Mouse (Mus musculus) activated CD4-positive, CD25-positive, alpha-beta regulatory T cell, adult 4 months (primary cell): ENCODE results near the gene Cox6a1. TPM values are rescaled to one million over a fixed set of nuclear protein-coding genes. Genes with fewer than 3 reads are reported as not detected.

Source experiments
- ATAC-seq: one replicate; pipeline ENCODE4 v1.8.0; 2017
- polyA plus RNA-seq, 2 experiments: library from polyadenylated mRNA; unstranded; fragments of 100-300 nt; shearing (Covaris generic); gene quantifications; one replicate each; pipeline ENCODE4 v1.2.1; 2017

Cox6a1 gene
- polyA plus RNA-seq, 2 experiments from 2014 or later, result 589 to 624 TPM

DNA sequence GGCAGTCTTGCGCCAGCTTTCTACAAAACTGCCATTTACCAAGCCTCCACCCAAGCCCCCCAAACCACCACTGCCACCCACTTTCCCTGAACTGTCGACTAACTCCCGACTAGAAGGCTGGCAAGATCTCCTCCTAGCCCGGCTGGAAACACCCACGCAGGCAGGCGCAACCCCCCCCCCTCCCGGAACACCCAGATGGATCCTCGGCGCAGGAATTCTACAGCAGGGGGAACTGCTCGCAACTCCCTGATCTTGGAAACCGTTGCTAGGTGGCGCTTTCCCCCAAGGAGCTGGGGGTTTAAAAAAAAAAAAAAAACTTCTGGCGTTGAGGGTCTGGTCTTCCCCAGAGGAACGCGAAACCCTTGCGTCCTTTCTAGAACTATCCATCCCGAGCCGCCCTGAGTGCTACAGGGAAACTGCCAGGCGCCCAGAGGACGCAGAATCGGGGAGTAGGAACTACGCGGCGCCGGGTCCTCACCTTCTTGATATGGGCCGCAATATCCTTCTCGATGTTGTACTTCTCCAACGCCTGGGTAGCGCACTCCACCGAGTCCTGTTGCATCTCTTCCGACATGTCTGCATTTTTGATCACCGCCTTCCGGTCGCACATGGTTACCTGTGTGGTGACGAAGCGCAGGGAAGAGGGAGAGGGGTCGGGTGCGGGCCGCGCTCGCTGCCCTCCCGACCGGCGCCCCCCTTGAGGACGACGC lies 48.6 kb downstream of the Cox6a1 start:
- ATAC-seq, result peak; percentile 51

DNA sequence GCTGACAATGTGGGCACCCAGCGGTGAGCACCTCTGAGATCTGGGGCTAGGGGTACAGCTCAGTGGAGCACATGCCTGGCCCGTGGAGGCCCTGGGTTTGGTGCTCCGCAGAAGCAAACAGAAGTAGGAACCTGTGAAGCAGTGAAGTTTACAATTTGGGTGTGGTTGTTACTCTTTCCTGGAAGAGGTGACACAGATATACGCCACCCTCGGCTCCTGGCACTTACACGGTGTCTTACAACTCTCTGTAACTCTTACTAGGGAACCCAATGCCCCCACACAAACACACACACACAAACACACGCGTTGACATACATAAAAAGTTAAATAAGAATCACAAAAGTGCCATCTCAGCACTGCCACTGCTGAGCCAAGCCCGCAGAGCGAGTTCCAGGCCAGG lies 52.4 kb downstream of the Cox6a1 start:
- no peak for ATAC-seq

Other genes with a start within 250 kb of the Cox6a1 start
- gene Acads, start 229.6 kb downstream of the Cox6a1 start, polyA plus RNA-seq, result 10 to 100 TPM; 14.7 to 24.1 TPM
- 10 to 100 TPM; 18.3 to 19.0 TPM for gene Unc119b, start 214.0 kb downstream of the Cox6a1 start, polyA plus RNA-seq
- gene Mlec, start 190.8 kb downstream of the Cox6a1 start, polyA plus RNA-seq, result 10 to 100 TPM; 26.8 to 37.1 TPM
- under 1 TPM in 1 of 2 experiments, not detected in 1; 0.54 TPM for gene Cabp1, start 154.6 kb downstream of the Cox6a1 start, polyA plus RNA-seq
- gene Pop5, start 113.1 kb downstream of the Cox6a1 start, polyA plus RNA-seq, result 100 to 1,000 TPM; 122 to 135 TPM
- 10 to 100 TPM; 30.8 to 33.1 TPM for gene Rnf10, start 76.1 kb downstream of the Cox6a1 start, polyA plus RNA-seq
- gene Coq5, start 69.3 kb downstream of the Cox6a1 start, polyA plus RNA-seq, result 10 to 100 TPM; 27.2 to 34.4 TPM
- gene Dynll1, start 48.0 kb downstream of the Cox6a1 start, polyA plus RNA-seq, result 100 to 1,000 TPM; 459 to 496 TPM
- 10 to 100 TPM; 17.9 to 23.8 TPM for gene Srsf9, start 21.8 kb downstream of the Cox6a1 start, polyA plus RNA-seq
- gene Gatc, start 7.8 kb downstream of the Cox6a1 start, polyA plus RNA-seq, result 10 to 100 TPM; 11.3 to 12.0 TPM
- 10 to 100 TPM; 42.3 to 45.6 TPM for gene Triap1, start 7.8 kb downstream of the Cox6a1 start, polyA plus RNA-seq
- gene Msi1, start 80.6 kb upstream of the Cox6a1 start, polyA plus RNA-seq, result not detected
- gene Pla2g1b, start 117.3 kb upstream of the Cox6a1 start, polyA plus RNA-seq, result not detected
- gene Sirt4, start 135.7 kb upstream of the Cox6a1 start, polyA plus RNA-seq, result 10 to 100 TPM; 10.4 to 14.9 TPM
- 10 to 100 TPM; 14.5 to 21.0 TPM for gene Pxn, start 157.7 kb upstream of the Cox6a1 start, polyA plus RNA-seq
- gene Rplp0, start 210.5 kb upstream of the Cox6a1 start, polyA plus RNA-seq, result 1,000 to 10,000 TPM; 4,414 to 4,537 TPM
- 10 to 100 TPM; 22.2 to 30.6 TPM for gene Gcn1l1, start 216.3 kb upstream of the Cox6a1 start, polyA plus RNA-seq